Mouse (Mus musculus) kidney, embryonic 14.5 days (tissue): ENCODE results near the gene Spry2. TPM values are rescaled to one million over a fixed set of nuclear protein-coding genes. Genes with fewer than 3 reads are reported as not detected.

ENCODE experiments used
- ATAC-seq: fragments of 200-750 bp; cut with Nextera tagmentation; 2 replicates; pipeline ENCODE4 v1.8.0; 2017; ENCODE audit warnings: moderate number of reproducible peaks, mild to moderate bottlenecking, moderate TSS enrichment, moderate library complexity; ENCODE audit not compliant: low FRiP score, low TSS enrichment
- H3K27ac ChIP-seq: fragments of 300-500 bp; sonication (generic); 2 replicates; pipeline ENCODE4 v1.5.1; 2014; ENCODE audit warnings: low read depth, mild to moderate bottlenecking, low read length, moderate library complexity, mixed read lengths
- H3K27me3 ChIP-seq: fragments of 300-500 bp; sonication (generic); 2 replicates; pipeline ENCODE4 v1.6.1; 2014; ENCODE audit warnings: mild to moderate bottlenecking, low read length; ENCODE audit not compliant: control insufficient read depth, insufficient read depth
- H3K36me3 ChIP-seq: fragments of 300-500 bp; sonication (generic); 2 replicates; pipeline ENCODE4 v1.6.1; 2014; ENCODE audit warnings: low read length, mixed read lengths; ENCODE audit not compliant: control insufficient read depth, insufficient read depth
- H3K4me1 ChIP-seq: fragments of 300-500 bp; sonication (generic); 2 replicates; pipeline ENCODE4 v1.6.1; 2014; ENCODE audit warnings: low read length, mixed read lengths; ENCODE audit not compliant: control insufficient read depth, insufficient read depth
- H3K4me2 ChIP-seq: fragments of 300-500 bp; sonication (generic); replicated peaks from 2 replicates; pipeline ENCODE4 v1.6.1; 2014; ENCODE audit warnings: low read depth, mild to moderate bottlenecking, low read length
- H3K4me3 ChIP-seq: fragments of 300-500 bp; sonication (generic); 2 replicates; pipeline ENCODE4 v1.5.1; 2014; ENCODE audit warnings: mild to moderate bottlenecking, low read length
- H3K9ac ChIP-seq: fragments of 300-500 bp; sonication (generic); 2 replicates; pipeline ENCODE4 v1.6.1; 2014; ENCODE audit warnings: low read depth, mild to moderate bottlenecking, low read length, moderate library complexity
- H3K9me3 ChIP-seq: fragments of 300-500 bp; sonication (generic); 2 replicates; pipeline ENCODE4 v1.6.1; 2016; ENCODE audit warnings: low read length; ENCODE audit not compliant: control insufficient read depth
- WGBS: fragments of 180-500 bp; shearing (Covaris S2); extraction: QIAGEN DNeasy Blood & Tissue Kit; methylation state at CpG from one replicate; pipeline ENCODE4 v1.1.7; 2014; 5-methylcytosine and 5-hydroxymethylcytosine counted together
- polyA plus RNA-seq: library from polyadenylated mRNA; unstranded; fragments of >200 nt; fragmentation: Nextera tagmentation; extraction: Ambion mirVana; gene quantifications from 2 replicates; pipeline ENCODE4 v1.2.1, GENCODE M21; 2014

Spry2 gene
- polyA plus RNA-seq, 1 experiment from 2014 or later, result 56.3 TPM

- H3K9me3 ChIP-seq, result no peaks in the 10 kb centered on the region
- no peaks in the 10 kb centered on the region for H3K27me3 ChIP-seq
- peak; percentile 40 for ATAC-seq
- peak overlapping the region; percentile 99 for H3K27ac ChIP-seq
- peak overlapping the region; percentile 92 for H3K9ac ChIP-seq
- H3K4me2 ChIP-seq, result peak overlapping the region; percentile 86
- peaks cover 7% of the 10 kb centered on the region for H3K4me1 ChIP-seq
- 0% methylated on average over 21 of the region's 28 CpGs for WGBS
- H3K4me3 ChIP-seq, result peak overlapping the region; percentile 96
- H3K36me3 ChIP-seq, result peaks cover 8% of the 10 kb centered on the region; the same call in 1 of the 2 replicates
These were observed 1.0 kb upstream of the Spry2 start for GRCm38 (mm10) chr14:105897569-105898101.

DNA sequence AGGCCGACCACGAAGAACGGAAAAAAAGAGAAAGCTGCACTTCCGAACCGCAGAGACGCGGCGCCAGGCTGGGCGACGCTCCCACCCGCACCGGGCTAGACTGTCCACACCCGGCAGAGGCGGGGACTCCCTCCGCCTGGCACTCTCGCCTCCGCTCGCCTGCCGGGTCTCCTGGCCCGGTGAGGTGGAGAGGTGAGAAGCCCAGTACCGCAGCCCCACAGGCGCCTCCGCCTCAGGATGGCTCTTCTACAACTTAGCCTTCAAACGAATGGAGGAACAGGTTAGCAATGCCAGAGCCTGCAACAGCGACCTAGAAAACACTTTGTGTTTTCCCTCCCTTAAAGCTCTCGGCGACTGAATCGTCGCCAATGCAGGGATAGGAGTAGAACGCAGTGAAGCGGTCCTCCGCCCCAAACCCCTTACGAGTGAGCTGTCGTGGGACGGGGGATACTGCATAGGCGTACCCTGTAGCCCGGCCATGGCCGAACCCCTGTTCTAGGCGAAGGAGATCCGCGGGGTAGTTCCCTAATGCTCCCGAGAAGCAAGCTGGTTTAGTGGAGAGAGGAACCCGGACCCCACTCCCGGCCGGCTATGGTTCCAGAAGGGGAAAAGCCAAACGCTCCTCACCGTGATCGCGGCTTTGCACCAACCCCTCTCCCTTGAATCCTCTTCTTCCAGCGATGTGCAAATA lies 513 bp downstream of the Spry2 start:
- peak overlapping the region; percentile 99 for H3K27ac ChIP-seq
- WGBS, result under 1% methylated on average over 48 of the region's 50 CpGs
- H3K9me3 ChIP-seq, result no peaks in the 10 kb centered on the region
- H3K4me3 ChIP-seq, result peak overlapping the region; percentile 96
- peaks cover 13% of the 10 kb centered on the region for H3K4me1 ChIP-seq
- no peaks in the 10 kb centered on the region for H3K27me3 ChIP-seq
- peak overlapping the region; percentile 92 for H3K9ac ChIP-seq
- ATAC-seq, result no peak
- peaks cover 13% of the 10 kb centered on the region; the same call in 1 of the 2 replicates for H3K36me3 ChIP-seq
- peak overlapping the region; percentile 86 for H3K4me2 ChIP-seq

DNA sequence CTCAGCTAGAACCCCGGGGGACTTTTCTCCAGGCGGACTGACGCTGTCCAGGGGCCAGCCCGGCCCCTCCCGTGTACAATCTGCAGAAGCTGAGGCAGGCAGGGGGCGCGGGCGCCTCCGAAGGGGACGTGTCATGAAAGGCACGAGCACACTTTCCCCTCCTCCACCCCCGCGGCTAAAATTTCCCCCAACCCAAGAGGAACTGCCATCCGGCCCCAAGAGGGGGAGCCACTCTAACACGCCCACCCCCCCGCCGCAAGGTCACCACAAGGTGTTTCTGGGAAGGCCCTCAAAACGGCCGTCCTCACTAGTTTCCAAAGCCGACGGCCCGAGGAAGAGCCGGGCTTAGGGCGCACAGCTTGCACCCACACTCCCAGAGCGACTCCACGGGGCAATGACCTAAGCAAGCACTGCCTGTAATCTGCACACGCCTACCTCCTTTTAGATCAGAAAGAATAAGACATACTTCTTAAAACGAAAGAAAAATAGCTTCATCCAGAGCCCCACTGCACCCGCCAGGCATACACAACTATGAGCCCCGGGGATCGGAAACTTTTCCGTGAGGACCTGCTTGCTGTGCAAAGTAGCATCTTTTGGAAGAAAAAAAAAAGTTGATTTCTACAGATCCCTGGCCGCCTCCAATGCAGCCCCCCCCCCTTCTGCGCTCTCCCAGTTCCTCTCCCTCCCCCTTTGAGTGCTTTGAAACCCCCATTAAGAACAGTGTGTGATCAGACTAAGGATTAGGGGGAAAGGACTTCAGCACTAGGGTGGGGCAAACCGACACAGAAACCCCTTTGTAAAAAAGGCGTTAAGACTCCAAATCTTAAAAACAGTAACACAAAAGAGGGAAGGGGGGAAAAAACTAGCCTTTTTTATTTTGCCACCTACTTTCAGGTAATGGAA lies 1.4 kb downstream of the Spry2 start:
- Histone ChIP-seq H3K9ac (peak overlapping the region; percentile 92), H3K4me3 (peak overlapping the region; percentile 96), H3K36me3 (peaks cover 13% of the 10 kb centered on the region; the same call in 1 of the 2 replicates), H3K4me2 (peak overlapping the region; percentile 86), H3K4me1 (peaks cover 13% of the 10 kb centered on the region), H3K27me3 (no peaks in the 10 kb centered on the region), H3K9me3 (no peaks in the 10 kb centered on the region), H3K27ac (peak overlapping the region; percentile 99; the same call in 1 of the 2 replicates)
- ATAC-seq, result no peak
- WGBS, result under 1% methylated on average over 36 of the region's 36 CpGs

- H3K4me1 ChIP-seq, result peaks cover 13% of the 10 kb centered on the region
- peak overlapping the region; percentile 96 for H3K4me3 ChIP-seq
- H3K27ac ChIP-seq, result 0 out of 2 replicates have a peak overlapping the region, but pooled peaks have one; percentile 38
- H3K9me3 ChIP-seq, result no peaks in the 10 kb centered on the region
- no peak for ATAC-seq
- H3K4me2 ChIP-seq, result peak overlapping the region; percentile 86
- H3K9ac ChIP-seq, result peak overlapping the region; percentile 92
- WGBS, result 13% methylated on average over 9 of the region's 9 CpGs
- H3K27me3 ChIP-seq, result no peaks in the 10 kb centered on the region
- peaks cover 19% of the 10 kb centered on the region; the same call in 1 of the 2 replicates for H3K36me3 ChIP-seq
These were observed 3.0 kb downstream of the Spry2 start for GRCm38 (mm10) chr14:105893623-105893995.

- peak overlapping the region; percentile 86 for H3K4me2 ChIP-seq
These were observed 3.5 kb downstream of the Spry2 start for GRCm38 (mm10) chr14:105892941-105893622.

GRCm38 (mm10) chr14:105890516-105891231 lies 5.9 kb downstream of the Spry2 start:
- Histone ChIP-seq H3K27me3 (no peaks in the 10 kb centered on the region), H3K27ac (no peak overlapping the region), H3K4me2 (no peak overlapping the region), H3K9me3 (no peaks in the 10 kb centered on the region), H3K4me3 (no peak overlapping the region), H3K36me3 (peaks cover 19% of the 10 kb centered on the region; the same call in 1 of the 2 replicates), H3K4me1 (peaks cover 13% of the 10 kb centered on the region), H3K9ac (no peak overlapping the region)
- ATAC-seq, result no peak
- WGBS, result 37% methylated on average over 5 of the region's 5 CpGs

More at GRCm38 (mm10) chr14:105892941-105893622, 3.5 kb downstream of the Spry2 start:
- no peaks in the 10 kb centered on the region for H3K27me3 ChIP-seq
- H3K36me3 ChIP-seq, result peaks cover 19% of the 10 kb centered on the region; the same call in 1 of the 2 replicates
- H3K9ac ChIP-seq, result peak overlapping the region; percentile 92
- no peak overlapping the region for H3K27ac ChIP-seq
- no peaks in the 10 kb centered on the region for H3K9me3 ChIP-seq
- no peak for ATAC-seq
- peaks cover 13% of the 10 kb centered on the region for H3K4me1 ChIP-seq
- H3K4me3 ChIP-seq, result peak overlapping the region; percentile 96
- WGBS, result 31% methylated on average over 24 of the region's 24 CpGs

DNA sequence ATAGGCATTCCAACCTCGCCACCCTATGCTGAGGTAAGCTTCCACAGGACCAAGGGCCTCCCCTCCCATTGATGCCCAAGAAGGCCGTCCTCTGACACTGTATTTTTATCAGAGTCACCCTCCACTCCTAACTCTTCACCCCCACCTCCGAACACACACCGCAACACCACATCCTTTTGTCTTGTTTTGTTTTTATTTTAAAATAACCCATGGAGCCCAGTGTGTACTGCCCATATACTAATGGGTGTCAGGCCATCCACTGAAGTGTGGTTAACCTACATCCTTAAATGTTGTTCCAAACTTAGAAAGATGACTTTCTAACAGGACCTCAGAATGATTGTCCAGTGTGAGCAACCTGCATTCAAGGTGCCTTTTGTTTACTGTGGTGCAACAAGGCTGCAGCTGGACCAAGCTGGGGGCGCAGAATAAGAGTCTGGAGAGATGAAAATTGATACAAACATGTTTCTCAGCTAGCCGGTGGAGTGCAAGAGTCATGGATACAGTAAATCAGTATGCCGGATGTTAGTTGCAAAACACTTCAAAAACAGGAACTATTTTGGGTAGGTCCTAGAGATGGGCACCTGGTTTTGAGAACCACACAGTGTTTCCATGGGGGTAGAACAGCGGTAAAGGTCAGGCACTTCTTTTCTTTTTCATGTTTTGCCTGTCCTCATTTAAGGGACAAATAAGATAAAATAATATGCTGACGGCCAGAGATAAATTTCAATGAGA lies 9.8 kb downstream of the Spry2 start:
- Histone ChIP-seq H3K4me1 (peaks cover 4% of the 10 kb centered on the region), H3K9ac (no peak overlapping the region), H3K27me3 (no peaks in the 10 kb centered on the region), H3K4me3 (no peak overlapping the region), H3K4me2 (no peak overlapping the region), H3K36me3 (peaks cover 6% of the 10 kb centered on the region; the same call in 1 of the 2 replicates), H3K9me3 (no peaks in the 10 kb centered on the region), H3K27ac (no peak overlapping the region)
- ATAC-seq, result no peak
- 86% methylated on average over 9 of the region's 9 CpGs for WGBS
